Mouse (Mus musculus) lung, postnatal 0 days (tissue): ENCODE measurements around the gene Sh3bgrl3.

ENCODE experiments used
- CTCF ChIP-seq: IDR thresholded peaks from 2 replicates; pipeline ENCODE4 v1.5.1; 2016; ENCODE audit warnings: antibody characterized with exemption, mild to moderate bottlenecking
- EP300 ChIP-seq: IDR thresholded peaks from 2 replicates; pipeline ENCODE4 v1.6.1; 2016; ENCODE audit warnings: antibody characterized with exemption, mild to moderate bottlenecking, control low read depth

DNA sequence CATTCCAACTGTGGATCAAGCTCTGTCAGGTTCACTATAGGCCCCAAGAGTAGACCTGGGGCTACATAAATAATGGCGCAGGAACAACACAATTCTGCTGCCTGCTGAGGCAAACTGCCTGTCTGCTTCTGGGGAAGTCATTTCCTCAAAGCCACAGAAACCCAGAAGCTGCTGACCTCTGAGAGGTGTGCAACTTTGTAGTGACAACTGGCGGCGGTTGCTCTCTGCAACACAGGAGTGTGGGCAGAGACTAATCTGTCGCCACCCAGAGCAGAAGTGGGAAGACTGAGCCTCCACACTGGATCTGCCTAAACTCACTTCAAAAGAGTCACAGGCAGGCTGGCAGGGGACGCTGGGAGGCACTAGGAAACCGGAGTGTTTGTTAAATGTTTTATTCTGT is 893 bp upstream of the Sh3bgrl3 start:
- no peak for TF ChIP-seq CTCF
- TF ChIP-seq EP300 = no peak
